ENCODE assay signal across 25 mouse cellular contexts in genomic region chr1:59021556-59021955, GRCm38 (mm10). TPM values are rescaled to one million over a fixed set of nuclear protein-coding genes. Genes with fewer than 3 reads are reported as not detected.
DNase-seq lines count a peak whose midpoint lies in the region; ATAC-seq and TF ChIP-seq lines count a peak whose summit lies in the region.
"Had no signal": no experiment of that assay in that cellular context is flagged by ENCODE, and none has a peak within 500 bp of the region (broad histone marks: within the 10 kb centered on the region; RNA-seq: fewer than 3 reads in every experiment).

No protein-coding gene starts in this region.

- H3K27me3 ChIP-seq in kidney, embryonic 15.5 days = no peaks in the 10 kb centered on the region
- H3K27me3 ChIP-seq in lung, postnatal 0 days (replicated peaks; ENCODE audit: insufficient read depth, low read length) = no peaks in the 10 kb centered on the region
- H3K27me3 ChIP-seq: CH12.LX; embryonic facial prominence, embryonic 12.5 days; forebrain, embryonic 13.5 days; forebrain, embryonic 15.5 days had no signal

- H3K4me3 ChIP-seq in kidney, embryonic 15.5 days (replicated peaks) = no peak overlapping the region
- no peak overlapping the region for H3K4me3 ChIP-seq in lung, postnatal 0 days (ENCODE audit: low read depth, low read length)
- H3K4me3 ChIP-seq: embryonic facial prominence, embryonic 10.5 days; embryonic facial prominence, embryonic 12.5 days; forebrain, embryonic 13.5 days; forebrain, embryonic 15.5 days had no signal

- DNase-seq in adrenal gland, adult 2 months = peak; percentile 11
- no peak for DNase-seq in adrenal gland, postnatal 14 days
- peak; percentile 31 for DNase-seq in kidney, adult 18-20 months
- peak; percentile 34 to 43 for DNase-seq in kidney, adult 8-10 months
- no peak for DNase-seq in kidney, postnatal 4 days
- peak; percentile 21 for DNase-seq in kidney, postnatal 14 days
- DNase-seq in lung, postnatal 0 days (ENCODE audit: low spot score) = no peak
- DNase-seq: adrenal gland, postnatal 10 days; adrenal gland, postnatal 36 days; B cell, adult 2 months; cerebellum, adult 11-12 months; cerebellum, adult 2 months; cerebellum, adult 9-10 months; cerebellum, postnatal 10 days; cerebellum, postnatal 25 days had no signal

- H3K9me3 ChIP-seq in kidney, embryonic 15.5 days (replicated peaks) = no peaks in the 10 kb centered on the region
- no peaks in the 10 kb centered on the region for H3K9me3 ChIP-seq in lung, postnatal 0 days (ENCODE audit: low read length)
- H3K9me3 ChIP-seq: embryonic facial prominence, embryonic 10.5 days; embryonic facial prominence, embryonic 12.5 days; forebrain, embryonic 13.5 days; forebrain, embryonic 15.5 days; G1E had no signal

- no peaks in the 10 kb centered on the region for H3K36me3 ChIP-seq in kidney, embryonic 15.5 days
- no peaks in the 10 kb centered on the region for H3K36me3 ChIP-seq in lung, postnatal 0 days (ENCODE audit: insufficient read depth, low read length)
- H3K36me3 ChIP-seq: embryonic facial prominence, embryonic 10.5 days; embryonic facial prominence, embryonic 12.5 days; forebrain, embryonic 15.5 days; G1E had no signal

- H3K4me1 ChIP-seq in kidney, embryonic 15.5 days = no peaks in the 10 kb centered on the region
- no peaks in the 10 kb centered on the region for H3K4me1 ChIP-seq in lung, postnatal 0 days (ENCODE audit: insufficient read depth, low read depth, low read length)
- H3K4me1 ChIP-seq: embryonic facial prominence, embryonic 10.5 days; embryonic facial prominence, embryonic 12.5 days; forebrain, embryonic 13.5 days; forebrain, embryonic 15.5 days had no signal

- no peak overlapping the region for H3K4me2 ChIP-seq in kidney, embryonic 15.5 days
- no peak overlapping the region for H3K4me2 ChIP-seq in lung, postnatal 0 days (replicated peaks; ENCODE audit: low read depth, low read length)
- H3K4me2 ChIP-seq: embryonic facial prominence, embryonic 12.5 days; forebrain, embryonic 13.5 days; forebrain, embryonic 15.5 days had no signal

- no peak for ATAC-seq in kidney, embryonic 15.5 days (replicated peaks; ENCODE audit: low FRiP score)
- no peak for ATAC-seq in lung, postnatal 0 days
- ATAC-seq: activated CD4-positive, CD25-positive, alpha-beta regulatory T cell, adult 4 months; CD4-positive, CD25-positive, alpha-beta regulatory T cell, adult 4 months; forebrain, embryonic 13.5 days; forebrain, embryonic 15.5 days; Patski had no signal

- 70% methylated on average over 3 of the region's 3 CpGs for WGBS in kidney, embryonic 15.5 days
- 76% methylated on average over 3 of the region's 3 CpGs for WGBS in lung, postnatal 0 days

- no peak for TF ChIP-seq EP300 in lung, postnatal 0 days (IDR thresholded peaks at IDR 0.05)

- no peak for TF ChIP-seq CTCF in lung, postnatal 0 days (IDR thresholded peaks at IDR 0.05)

- no peak overlapping the region for H3K27ac ChIP-seq in kidney, embryonic 15.5 days
- H3K27ac ChIP-seq in lung, postnatal 0 days (ENCODE audit: low read length) = no peak overlapping the region
- H3K27ac ChIP-seq: embryonic facial prominence, embryonic 10.5 days; embryonic facial prominence, embryonic 12.5 days; forebrain, embryonic 13.5 days; forebrain, embryonic 15.5 days had no signal

- H3K9ac ChIP-seq in kidney, embryonic 15.5 days = no peak overlapping the region
- no peak overlapping the region for H3K9ac ChIP-seq in lung, postnatal 0 days (replicated peaks; ENCODE audit: low read depth)
- H3K9ac ChIP-seq: embryonic facial prominence, embryonic 12.5 days; forebrain, embryonic 13.5 days; forebrain, embryonic 15.5 days had no signal

RNA-seq across cellular contexts. Expression of gene Stradb, which starts 48.2 kb away (rescaled TPM):
- total RNA-seq in adrenal gland, adult 2 months (2021) = 10 to 100 TPM; 25.7 to 34.7 TPM
- 13.7 and 16.6 TPM in 2 replicates for polyA plus RNA-seq in adrenal gland, adult 2 months (2012; rRNA removed)
- 40.0 and 51.1 TPM in 2 replicates for total RNA-seq in adrenal gland, postnatal 14 days (2021)
- 27.0 and 29.5 TPM in 2 replicates for polyA plus RNA-seq in kidney, embryonic 15.5 days (2015; fragmentation: Nextera tagmentation; extraction: Ambion mirVana)
- 19.8 and 21.6 TPM in 2 replicates for polyA plus RNA-seq in lung, postnatal 0 days (2015; fragmentation: Nextera tagmentation; extraction: Ambion mirVana)

RNA-seq across cellular contexts. Expression of gene Trak2, which starts 48.3 kb away (rescaled TPM):
- 10 to 100 TPM; 57.0 to 68.5 TPM for total RNA-seq in adrenal gland, adult 2 months (2021)
- 34.4 and 37.4 TPM in 2 replicates for polyA plus RNA-seq in adrenal gland, adult 2 months (2012; rRNA removed)
- 44.5 and 55.7 TPM in 2 replicates for total RNA-seq in adrenal gland, postnatal 14 days (2021)
- 14.3 and 15.1 TPM in 2 replicates for polyA plus RNA-seq in kidney, embryonic 15.5 days (2015; fragmentation: Nextera tagmentation; extraction: Ambion mirVana)
- polyA plus RNA-seq in lung, postnatal 0 days (2015; fragmentation: Nextera tagmentation; extraction: Ambion mirVana) = 10.1 and 12.3 TPM in 2 replicates

Comparison
In these comparisons a context has a peak if more than half of its experiments do, and no peak if none do; other contexts are left out.
1. DNase-seq: peak in adrenal gland, adult 2 months (single experiment), kidney, adult 18-20 months (single experiment), kidney, adult 8-10 months (2 of 2) and kidney, postnatal 14 days (single experiment); none in adrenal gland, postnatal 14 days (single experiment), kidney, postnatal 4 days (0 of 2) and lung, postnatal 0 days (single experiment).